Mouse (Mus musculus) liver, embryonic 15.5 days (tissue): ENCODE measurements around the gene Parp12. TPM values are rescaled to one million over a fixed set of nuclear protein-coding genes. Genes with fewer than 3 reads are reported as not detected.

Experiments
- ATAC-seq: fragments of 200-750 bp; cut with Nextera tagmentation; 2 replicates; pipeline ENCODE4 v1.8.0; 2017; ENCODE audit warnings: moderate number of reproducible peaks, mild to moderate bottlenecking, moderate library complexity; ENCODE audit not compliant: insufficient read depth
- H3K27ac ChIP-seq: fragments of 300-500 bp; sonication (generic); replicated peaks from 2 replicates; pipeline ENCODE4 v1.5.1; 2015; ENCODE audit warnings: mild to moderate bottlenecking, inconsistent platforms
- H3K27me3 ChIP-seq: fragments of 300-500 bp; sonication (generic); 2 replicates; pipeline ENCODE4 v1.6.1; 2015; ENCODE audit warnings: mild to moderate bottlenecking, inconsistent platforms
- H3K36me3 ChIP-seq: fragments of 300-500 bp; sonication (generic); replicated peaks from 2 replicates; pipeline ENCODE4 v1.6.1; 2015; ENCODE audit warnings: moderate library complexity, mild to moderate bottlenecking, inconsistent platforms
- H3K4me1 ChIP-seq: fragments of 300-500 bp; sonication (generic); replicated peaks from 2 replicates; pipeline ENCODE4 v1.6.1; 2015; ENCODE audit warnings: inconsistent platforms
- H3K4me2 ChIP-seq: fragments of 300-500 bp; sonication (generic); 2 replicates; pipeline ENCODE4 v1.6.1; 2015; ENCODE audit warnings: moderate library complexity, mild to moderate bottlenecking, inconsistent platforms
- H3K4me3 ChIP-seq: fragments of 300-500 bp; sonication (generic); replicated peaks from 2 replicates; pipeline ENCODE4 v1.5.1; 2015; ENCODE audit warnings: mild to moderate bottlenecking, inconsistent platforms
- H3K9ac ChIP-seq: fragments of 300-500 bp; sonication (generic); 2 replicates; pipeline ENCODE4 v1.6.1; 2015; ENCODE audit warnings: moderate library complexity, mild to moderate bottlenecking, inconsistent platforms
- H3K9me3 ChIP-seq: fragments of 300-500 bp; sonication (generic); replicated peaks from 2 replicates; pipeline ENCODE4 v1.6.1; 2016; ENCODE audit warnings: inconsistent platforms
- WGBS: fragments of 180-500 bp; shearing (Covaris S2); methylation state at CpG from one replicate; pipeline ENCODE4 v1.1.7; 2015; ENCODE audit warnings: mixed read lengths; ENCODE audit not compliant: insufficient replicate concordance; 5-methylcytosine and 5-hydroxymethylcytosine counted together
- polyA plus RNA-seq: library from polyadenylated mRNA; unstranded; fragments of >200 nt; fragmentation: Nextera tagmentation; extraction: Ambion mirVana; gene quantifications from 2 replicates; pipeline ENCODE4 v1.2.1, GENCODE M21; 2015

Gene Parp12
- 5.1 and 5.2 TPM in 2 replicates for polyA plus RNA-seq

DNA sequence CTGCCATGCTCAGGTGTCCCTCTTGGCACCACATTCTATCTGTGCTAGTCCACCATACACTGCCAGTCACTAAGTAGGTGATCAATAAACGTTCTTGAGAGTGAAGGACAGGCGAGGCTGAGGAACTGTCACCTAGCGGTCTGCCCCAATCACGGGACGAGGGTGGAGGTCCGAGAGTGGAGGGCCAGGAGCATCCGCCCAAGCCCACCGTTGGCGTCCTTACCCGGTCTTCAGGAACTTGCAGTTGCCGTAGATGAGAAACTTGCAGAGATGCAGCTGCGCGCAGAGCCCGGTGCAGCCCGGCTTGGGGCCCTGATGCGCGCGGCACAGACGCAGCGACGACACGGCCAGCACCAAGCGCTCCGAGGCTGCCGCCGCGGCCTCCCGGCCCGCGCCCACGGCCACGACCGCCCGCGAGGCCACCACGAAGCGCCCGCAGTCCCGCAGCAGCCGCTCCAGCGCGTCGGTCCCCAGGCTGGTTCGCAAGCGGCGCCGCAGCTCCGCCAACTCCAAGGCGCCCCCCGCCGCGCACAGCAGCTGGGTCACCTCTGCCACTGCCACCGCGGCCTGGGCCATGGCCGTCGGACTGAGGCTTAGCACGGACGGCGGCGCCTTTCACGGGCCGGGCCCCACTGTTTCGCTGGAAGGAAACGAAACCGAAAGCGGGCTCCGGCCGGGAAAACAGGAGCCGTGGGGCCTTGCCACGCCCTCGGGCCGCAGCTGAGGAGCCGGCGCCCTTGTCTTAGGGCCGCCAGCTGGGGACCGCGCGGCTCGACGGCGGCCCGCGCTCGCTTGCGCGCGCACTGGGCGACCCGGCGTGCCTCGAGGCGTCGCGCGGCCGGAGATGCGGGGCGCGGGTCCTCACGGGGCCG lies at the start of gene Parp12:
TSS of gene Parp12 (minus strand) at position 766 of the 872 bp plus-strand sequence.
- H3K27ac ChIP-seq, result peak within 1 kb of the TSS; percentile 59; the same call in 1 of the 2 replicates
- peaks cover 75% of the 10 kb centered on the region for H3K27me3 ChIP-seq

DNA sequence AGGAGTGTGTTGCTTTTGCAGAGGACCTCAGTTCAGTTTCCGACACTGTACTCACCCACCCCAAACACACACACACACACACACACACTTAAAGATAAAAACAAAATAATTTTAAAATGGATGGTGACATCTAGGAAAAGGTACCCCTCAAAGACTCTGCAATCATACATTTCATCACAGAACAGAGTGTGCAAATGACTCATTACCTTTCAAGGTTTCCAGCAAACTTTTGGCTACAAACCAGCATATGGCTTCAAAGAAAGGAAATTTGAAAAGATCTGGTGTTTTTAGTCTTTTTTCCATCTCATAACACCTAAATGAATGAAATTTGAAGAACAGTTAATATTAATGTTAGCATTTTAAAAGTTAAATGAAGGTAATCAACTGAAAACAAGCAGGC lies 46.7 kb upstream of the Parp12 start:
- Histone ChIP-seq H3K4me3 (no peak overlapping the region), H3K4me1 (peaks cover 18% of the 10 kb centered on the region), H3K27ac (no peak overlapping the region), H3K9ac (no peak overlapping the region), H3K27me3 (no peaks in the 10 kb centered on the region), H3K36me3 (peaks cover 60% of the 10 kb centered on the region), H3K9me3 (no peaks in the 10 kb centered on the region), H3K4me2 (no peak overlapping the region)
- no peak for ATAC-seq
- 88% methylated on average over 1 of the region's 1 CpGs for WGBS

More for the DNA sequence above, at the start of gene Parp12:
- WGBS, result 1% methylated on average over 99 of the region's 101 CpGs
- H3K4me3 ChIP-seq, result peak within 1 kb of the TSS; percentile 88
- no peaks in the 10 kb centered on the region for H3K9me3 ChIP-seq
- H3K4me1 ChIP-seq, result peaks cover 16% of the 10 kb centered on the region
- peak within 1 kb of the TSS; percentile 89 for H3K4me2 ChIP-seq
- H3K9ac ChIP-seq, result peak within 1 kb of the TSS; percentile 69
- ATAC-seq, result peak; percentile 85
- no peaks in the 10 kb centered on the region for H3K36me3 ChIP-seq

DNA sequence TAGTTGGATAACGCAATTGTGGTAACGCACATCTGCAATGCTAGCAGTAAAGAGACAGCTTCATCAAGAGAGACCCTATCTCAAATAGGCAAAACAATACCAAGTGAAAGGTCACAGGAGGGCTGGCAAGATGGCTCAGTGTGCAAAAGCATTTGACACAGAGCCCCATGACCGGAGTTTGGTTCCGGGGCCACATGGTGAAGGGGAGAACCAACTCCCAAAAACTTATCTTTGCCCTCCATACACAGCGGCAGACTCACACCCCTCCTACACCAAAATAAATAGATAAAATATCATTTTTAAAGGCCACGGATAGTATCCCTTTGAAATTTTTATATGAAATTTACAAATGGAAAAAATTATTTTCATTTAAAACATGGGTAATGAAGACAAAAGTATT lies 43.8 kb upstream of the Parp12 start:
- no peak overlapping the region for H3K9ac ChIP-seq
- H3K4me2 ChIP-seq, result peak overlapping the region; percentile 3; the same call in 1 of the 2 replicates
- WGBS, result 52% methylated on average over 6 of the region's 6 CpGs
- H3K27ac ChIP-seq, result no peak overlapping the region
- no peaks in the 10 kb centered on the region for H3K9me3 ChIP-seq
- H3K4me3 ChIP-seq, result no peak overlapping the region
- H3K4me1 ChIP-seq, result peaks cover 16% of the 10 kb centered on the region
- H3K36me3 ChIP-seq, result peaks cover 48% of the 10 kb centered on the region
- ATAC-seq, result peak; percentile 79; the same call in 1 of the 2 replicates
- no peaks in the 10 kb centered on the region for H3K27me3 ChIP-seq

DNA sequence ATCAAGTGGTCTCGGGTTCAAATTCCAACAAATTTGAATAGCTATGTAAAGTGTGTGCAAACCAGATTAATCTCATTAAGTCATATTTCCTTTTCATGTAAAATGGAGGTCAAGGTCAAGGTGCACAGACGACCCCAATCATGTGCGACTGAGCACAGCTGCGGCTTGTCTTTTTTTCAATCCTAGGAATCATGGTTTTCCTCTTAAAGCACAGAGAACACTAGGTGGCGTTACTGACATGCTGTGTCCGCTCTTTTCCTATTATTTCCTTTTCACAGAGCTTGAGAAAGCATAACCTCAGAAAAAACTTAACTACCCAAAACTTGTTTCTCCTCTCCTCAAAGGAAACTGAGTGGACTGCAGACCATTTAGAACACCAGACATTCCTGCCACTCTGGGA lies 27.9 kb upstream of the Parp12 start:
- ATAC-seq, result no peak

DNA sequence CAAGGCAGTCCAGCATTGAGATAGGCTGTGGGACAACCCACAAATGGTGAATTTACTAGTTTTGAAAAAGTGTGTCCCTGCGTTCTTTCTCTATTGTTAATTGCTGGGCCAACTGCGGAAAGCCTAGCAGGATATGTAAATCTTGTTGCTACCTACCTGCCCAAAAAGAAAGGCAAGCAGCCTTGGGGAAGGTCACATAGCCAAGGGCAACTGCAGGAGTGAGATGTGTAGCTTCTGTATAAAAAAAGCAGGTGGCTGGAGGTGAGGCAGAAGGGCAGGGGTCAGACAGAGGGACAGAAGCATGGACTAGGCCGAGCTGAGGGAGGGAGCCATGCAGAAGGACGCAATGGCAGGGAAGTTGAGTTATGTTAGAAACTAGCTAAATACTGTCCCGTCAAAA lies 14.4 kb upstream of the Parp12 start:
- Histone ChIP-seq H3K9me3 (no peaks in the 10 kb centered on the region), H3K4me3 (no peak overlapping the region), H3K4me1 (no peaks in the 10 kb centered on the region), H3K27ac (no peak overlapping the region), H3K27me3 (no peaks in the 10 kb centered on the region), H3K4me2 (no peak overlapping the region), H3K9ac (no peak overlapping the region), H3K36me3 (peaks cover 18% of the 10 kb centered on the region)
- 69% methylated on average over 5 of the region's 5 CpGs for WGBS
- ATAC-seq, result no peak

More for the DNA sequence above, 27.9 kb upstream of the Parp12 start:
- no peaks in the 10 kb centered on the region for H3K27me3 ChIP-seq
- H3K4me1 ChIP-seq, result no peaks in the 10 kb centered on the region
- H3K27ac ChIP-seq, result no peak overlapping the region
- H3K36me3 ChIP-seq, result peaks cover 85% of the 10 kb centered on the region
- H3K9ac ChIP-seq, result no peak overlapping the region
- no peak overlapping the region for H3K4me3 ChIP-seq
- H3K4me2 ChIP-seq, result no peak overlapping the region
- no peaks in the 10 kb centered on the region for H3K9me3 ChIP-seq
- 71% methylated on average over 6 of the region's 6 CpGs for WGBS

DNA sequence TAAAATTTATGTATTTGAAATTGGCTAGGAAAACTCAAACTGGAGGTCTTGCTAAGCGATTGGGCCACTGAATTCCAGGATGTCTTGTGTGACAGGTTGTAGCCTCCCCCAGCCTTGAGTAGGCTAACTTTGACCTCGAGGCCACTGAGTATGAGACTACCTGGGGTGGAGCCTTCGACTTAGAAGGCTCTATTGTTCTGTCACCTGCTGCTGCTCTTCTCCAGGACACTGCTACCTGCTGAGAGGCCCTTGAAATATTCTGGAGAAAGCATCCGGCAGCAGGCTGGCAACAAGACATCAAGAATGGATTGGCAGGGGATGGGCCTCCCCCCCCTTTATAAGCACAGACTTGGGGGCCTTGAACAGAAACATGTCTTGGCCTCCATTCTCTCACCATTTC lies 13.3 kb upstream of the Parp12 start:
- no peak overlapping the region for H3K27ac ChIP-seq
- no peak overlapping the region for H3K4me2 ChIP-seq
- 52% methylated on average over 4 of the region's 4 CpGs for WGBS
- H3K27me3 ChIP-seq, result no peaks in the 10 kb centered on the region
- no peak for ATAC-seq
- H3K9me3 ChIP-seq, result no peaks in the 10 kb centered on the region
- H3K4me1 ChIP-seq, result no peaks in the 10 kb centered on the region
- H3K4me3 ChIP-seq, result no peak overlapping the region
- peaks cover 18% of the 10 kb centered on the region for H3K36me3 ChIP-seq
- H3K9ac ChIP-seq, result no peak overlapping the region

DNA sequence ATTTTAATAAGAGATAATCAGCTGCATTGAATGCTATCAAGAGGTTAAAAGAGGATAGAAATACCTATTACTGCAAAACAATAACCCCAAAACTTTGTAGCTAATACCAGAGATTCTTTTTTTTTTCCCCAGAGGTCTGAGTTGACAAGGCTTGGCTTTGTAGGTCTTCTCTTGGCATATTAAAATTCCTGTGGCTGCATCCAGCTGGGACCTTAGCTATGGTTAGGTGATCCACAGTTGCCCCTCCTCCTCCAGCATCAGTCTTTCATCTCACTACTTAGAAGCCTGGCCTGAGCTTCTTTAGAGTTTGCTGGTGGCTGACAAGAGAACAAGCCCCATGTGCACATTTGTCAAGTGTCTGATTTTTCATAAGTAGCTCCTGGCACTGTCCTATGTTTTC lies 6.6 kb upstream of the Parp12 start:
- Histone ChIP-seq H3K9ac (no peak overlapping the region), H3K36me3 (no peaks in the 10 kb centered on the region), H3K27ac (no peak overlapping the region), H3K4me3 (no peak overlapping the region), H3K4me1 (no peaks in the 10 kb centered on the region), H3K9me3 (no peaks in the 10 kb centered on the region), H3K27me3 (peaks cover 22% of the 10 kb centered on the region), H3K4me2 (no peak overlapping the region)
- no peak for ATAC-seq

DNA sequence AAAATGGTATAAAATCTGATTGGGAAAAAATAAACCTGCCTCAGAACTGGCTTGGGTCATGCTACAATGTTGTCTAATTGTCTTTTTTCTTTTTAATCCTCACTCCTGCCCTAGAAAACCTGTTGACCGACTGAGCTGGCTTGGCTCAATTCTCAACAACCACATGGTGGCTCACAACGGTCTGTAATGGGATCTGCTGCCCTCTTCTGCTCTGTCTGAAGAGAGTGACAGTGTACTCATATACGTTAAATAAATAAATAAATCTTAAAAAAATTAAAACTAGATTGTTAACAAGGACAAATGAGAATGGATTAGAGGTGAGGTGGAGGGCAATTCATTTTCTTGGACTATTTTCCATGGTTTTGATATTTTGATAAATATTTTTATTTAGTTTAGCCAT lies 2.5 kb upstream of the Parp12 start:
- peaks cover 16% of the 10 kb centered on the region for H3K4me1 ChIP-seq
- H3K27me3 ChIP-seq, result peaks cover 62% of the 10 kb centered on the region
- H3K27ac ChIP-seq, result no peak overlapping the region
- 38% methylated on average over 3 of the region's 3 CpGs for WGBS
- H3K9ac ChIP-seq, result no peak overlapping the region
- H3K36me3 ChIP-seq, result no peaks in the 10 kb centered on the region
- H3K4me3 ChIP-seq, result no peak overlapping the region
- H3K9me3 ChIP-seq, result no peaks in the 10 kb centered on the region
- H3K4me2 ChIP-seq, result no peak overlapping the region; the same call in 1 of the 2 replicates
- ATAC-seq, result no peak

DNA sequence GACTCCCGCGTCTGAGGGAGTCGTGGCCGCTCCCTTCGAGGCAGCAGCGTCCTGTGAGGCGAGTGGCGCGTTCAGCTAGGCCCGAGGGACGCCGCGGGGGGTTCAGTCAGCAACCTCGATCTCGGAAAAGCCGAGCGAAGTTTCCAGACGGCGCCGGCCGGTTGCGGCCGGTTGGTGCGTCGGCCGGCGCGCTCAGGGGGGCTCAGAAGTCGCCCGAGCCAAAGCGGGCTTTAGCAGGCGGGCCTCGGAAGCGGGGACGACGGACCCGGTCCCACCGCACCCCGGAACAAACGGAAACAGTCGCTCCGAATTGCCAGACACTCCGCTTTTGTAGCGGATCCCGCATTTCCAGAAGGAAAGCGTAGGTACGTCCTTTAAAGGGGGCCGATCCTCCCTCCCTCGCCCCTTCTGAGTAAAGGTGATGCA lies 320 bp upstream of the Parp12 start:
- H3K4me2 ChIP-seq, result peak overlapping the region; percentile 89
- H3K36me3 ChIP-seq, result no peaks in the 10 kb centered on the region
- peaks cover 16% of the 10 kb centered on the region for H3K4me1 ChIP-seq
- H3K9ac ChIP-seq, result peak overlapping the region; percentile 69
- peaks cover 75% of the 10 kb centered on the region for H3K27me3 ChIP-seq
- 10% methylated on average over 49 of the region's 49 CpGs for WGBS
- H3K9me3 ChIP-seq, result no peaks in the 10 kb centered on the region
- 0 out of 2 replicates have a peak, but pooled peaks have one; percentile 3 for ATAC-seq
- H3K4me3 ChIP-seq, result peak overlapping the region; percentile 88
- H3K27ac ChIP-seq, result no peak overlapping the region; the same call in 1 of the 2 replicates

DNA sequence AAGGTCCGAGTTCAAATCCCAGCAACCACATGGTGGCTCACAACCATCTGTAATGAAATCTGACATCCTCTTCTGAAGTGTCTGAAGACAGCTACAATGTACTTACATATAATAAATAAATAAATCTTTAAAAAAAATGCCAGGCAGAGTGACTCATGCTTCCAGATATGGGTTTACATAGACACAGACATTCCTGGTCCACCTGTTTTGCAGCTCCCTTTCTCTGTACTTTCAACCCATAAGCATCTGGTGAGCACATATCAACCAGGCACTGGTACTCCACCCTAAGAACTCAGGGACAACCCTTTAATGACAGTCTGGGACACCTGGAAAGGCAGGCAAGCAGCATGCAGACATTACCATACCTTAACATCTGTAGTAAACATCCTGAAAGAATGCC lies 2.7 kb downstream of the Parp12 start:
- no peak overlapping the region for H3K4me2 ChIP-seq
- no peak overlapping the region for H3K9ac ChIP-seq
- no peaks in the 10 kb centered on the region for H3K9me3 ChIP-seq
- H3K4me3 ChIP-seq, result no peak overlapping the region
- WGBS, result 50% methylated on average over 1 of the region's 1 CpGs
- peaks cover 16% of the 10 kb centered on the region for H3K4me1 ChIP-seq
- no peaks in the 10 kb centered on the region for H3K36me3 ChIP-seq
- H3K27me3 ChIP-seq, result peaks cover 61% of the 10 kb centered on the region
- H3K27ac ChIP-seq, result no peak overlapping the region
- ATAC-seq, result no peak

DNA sequence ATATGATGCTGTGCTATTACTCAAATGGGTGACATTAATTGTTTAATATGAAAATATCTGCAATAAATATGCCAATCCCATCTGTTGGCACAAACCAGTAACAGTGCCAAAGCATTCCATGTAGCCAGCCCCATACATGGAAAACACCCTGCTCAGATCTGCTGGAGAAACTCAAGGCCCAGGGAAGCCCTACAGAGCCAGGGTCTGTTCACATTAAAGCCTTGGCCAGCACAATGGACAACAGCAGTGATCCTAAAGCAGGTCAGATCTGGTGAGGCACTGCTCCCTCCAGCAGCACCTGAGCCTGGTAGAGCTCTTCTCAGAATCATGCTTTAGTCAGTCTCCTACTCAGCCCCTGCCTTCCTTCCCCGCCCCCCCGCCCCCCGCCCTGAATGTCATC lies 5.0 kb downstream of the Parp12 start:
- Histone ChIP-seq H3K27ac (no peak overlapping the region), H3K4me3 (no peak overlapping the region), H3K9me3 (no peaks in the 10 kb centered on the region), H3K4me2 (no peak overlapping the region), H3K36me3 (no peaks in the 10 kb centered on the region), H3K9ac (no peak overlapping the region), H3K27me3 (peaks cover 38% of the 10 kb centered on the region), H3K4me1 (peaks cover 9% of the 10 kb centered on the region)
- WGBS, result 81% methylated on average over 3 of the region's 3 CpGs
- no peak for ATAC-seq
